Mouse (Mus musculus) C2C12 (cell line): ENCODE results near the gene Gm42372. TPM values are rescaled to one million over a fixed set of nuclear protein-coding genes. Genes with fewer than 3 reads are reported as not detected.

Experiments used
- H3K27me3 ChIP-seq: one replicate; pipeline ENCODE4 v1.6.1; 2011; ENCODE audit not compliant: control insufficient read depth, insufficient read depth, insufficient read length
- H3K36me3 ChIP-seq: one replicate; pipeline ENCODE4 v1.6.1; 2011; ENCODE audit not compliant: control insufficient read depth, insufficient read depth
- H3K4me3 ChIP-seq: one replicate; pipeline ENCODE4 v1.5.1; 2011; ENCODE audit warnings: mild to moderate bottlenecking, control low read depth; ENCODE audit not compliant: poor library complexity, insufficient read depth, severe bottlenecking
- H3K79me2 ChIP-seq: one replicate; pipeline ENCODE4 v1.6.1; 2011; ENCODE audit not compliant: control insufficient read depth, insufficient read depth
- H3K79me3 ChIP-seq: one replicate; pipeline ENCODE4 v1.6.1; 2011; ENCODE audit warnings: low read depth, control low read depth
- H3ac ChIP-seq: one replicate; pipeline ENCODE3; 2011; ENCODE audit warnings: low read depth; ENCODE audit not compliant: control insufficient read depth, insufficient read length
- CEBPB ChIP-seq: IDR thresholded peaks from one replicate; pipeline ENCODE4 v1.6.1; 2011; ENCODE audit warnings: low read depth, mild to moderate bottlenecking, control low read depth, moderate library complexity
- CTCF ChIP-seq: IDR thresholded peaks from one replicate; pipeline ENCODE4 v1.5.1; 2011; ENCODE audit not compliant: control insufficient read depth, insufficient read depth, insufficient read length
- FOSL1 ChIP-seq: IDR thresholded peaks from one replicate; pipeline ENCODE4 v1.8.0; 2011; ENCODE audit warnings: mild to moderate bottlenecking, low read length; ENCODE audit not compliant: poor library complexity, insufficient read depth, severe bottlenecking
- MAX ChIP-seq: IDR thresholded peaks from one replicate; pipeline ENCODE4 v1.6.1; 2011; ENCODE audit warnings: mild to moderate bottlenecking, control low read depth
- MYOD1 ChIP-seq: IDR thresholded peaks from one replicate; pipeline ENCODE4 v1.6.1; 2011; ENCODE audit warnings: low read depth; ENCODE audit not compliant: control insufficient read depth, insufficient read length
- MYOG ChIP-seq: IDR thresholded peaks from one replicate; pipeline ENCODE4 v1.6.1; 2011; ENCODE audit not compliant: control insufficient read depth, insufficient read length; ENCODE audit errors: extremely low read depth
- USF1 ChIP-seq: IDR thresholded peaks from one replicate; pipeline ENCODE4 v1.6.1; 2011; ENCODE audit warnings: low read depth, mild to moderate bottlenecking, control low read depth, moderate library complexity
- polyA plus RNA-seq: library from polyadenylated mRNA; unstranded; fragments of >200 nt; fragmentation: generic; extraction: Trizol; gene quantifications from one replicate; pipeline ENCODE4 v1.2.1, GENCODE M21; 2012; ENCODE audit warnings: missing spikeins

Gm42372 gene
- polyA plus RNA-seq, 1 experiment, result not detected

GRCm38 (mm10) chr7:16959539-16960187 lies 23.2 kb upstream of the Gm42372 start, which contains the start of gene Pnmal1:
TSS of gene Pnmal1 (plus strand) at chr7:16959679.
- no peak for TF ChIP-seq FOSL1
- no peak for TF ChIP-seq CTCF
- no peak for TF ChIP-seq MAX
- no peak for TF ChIP-seq MYOD1
- TF ChIP-seq USF1, result no peak
- no peak for TF ChIP-seq MYOG
- no peak for TF ChIP-seq CEBPB
- no peak within 1 kb of the TSS for H3ac ChIP-seq
- peaks cover 3% of the 10 kb centered on the region for H3K27me3 ChIP-seq
- H3K79me3 ChIP-seq, result no peaks in the 10 kb centered on the region
- H3K4me3 ChIP-seq, result no peak within 1 kb of the TSS
- no peaks in the 10 kb centered on the region for H3K36me3 ChIP-seq
- no peaks in the 10 kb centered on the region for H3K79me2 ChIP-seq

GRCm38 (mm10) chr7:16961678-16962077 lies 21.2 kb upstream of the Gm42372 start:
- peaks cover 3% of the 10 kb centered on the region for H3K27me3 ChIP-seq
- no peak overlapping the region for H3K4me3 ChIP-seq
- no peaks in the 10 kb centered on the region for H3K79me3 ChIP-seq
- no peaks in the 10 kb centered on the region for H3K36me3 ChIP-seq
- TF ChIP-seq CEBPB (no peak), MAX (no peak), MYOG (no peak), FOSL1 (no peak), MYOD1 (no peak), CTCF (no peak), USF1 (no peak)
- no peak overlapping the region for H3ac ChIP-seq
- no peaks in the 10 kb centered on the region for H3K79me2 ChIP-seq

- Histone ChIP-seq H3K4me3 (no peak overlapping the region), H3K79me2 (no peaks in the 10 kb centered on the region), H3K79me3 (no peaks in the 10 kb centered on the region), H3K27me3 (no peaks in the 10 kb centered on the region), H3K36me3 (no peaks in the 10 kb centered on the region), H3ac (no peak overlapping the region)
- TF ChIP-seq USF1, result no peak
- TF ChIP-seq CEBPB, result no peak
- no peak for TF ChIP-seq MYOG
- no peak for TF ChIP-seq FOSL1
- TF ChIP-seq MAX, result no peak
- no peak for TF ChIP-seq CTCF
- TF ChIP-seq MYOD1, result no peak
Observed at GRCm38 (mm10) chr7:16968414-16968813, 14.5 kb upstream of the Gm42372 start.

- Histone ChIP-seq H3ac (no peak overlapping the region), H3K27me3 (no peaks in the 10 kb centered on the region), H3K36me3 (no peaks in the 10 kb centered on the region), H3K4me3 (no peak overlapping the region), H3K79me3 (no peaks in the 10 kb centered on the region), H3K79me2 (no peaks in the 10 kb centered on the region)
- TF ChIP-seq MYOG, result no peak
- TF ChIP-seq FOSL1, result no peak
- TF ChIP-seq CTCF, result no peak
- TF ChIP-seq CEBPB, result no peak
- no peak for TF ChIP-seq MAX
- no peak for TF ChIP-seq MYOD1
- no peak for TF ChIP-seq USF1
Observed at GRCm38 (mm10) chr7:16971160-16971559, 11.7 kb upstream of the Gm42372 start.

- no peaks in the 10 kb centered on the region for H3K79me2 ChIP-seq
- H3K4me3 ChIP-seq, result no peak overlapping the region
- no peaks in the 10 kb centered on the region for H3K36me3 ChIP-seq
- TF ChIP-seq MYOD1, result peak; percentile 76
- TF ChIP-seq FOSL1, result no peak
- TF ChIP-seq CEBPB, result peak; percentile 85
- no peak for TF ChIP-seq MAX
- no peak for TF ChIP-seq CTCF
- no peak for TF ChIP-seq USF1
- TF ChIP-seq MYOG, result no peak
- no peaks in the 10 kb centered on the region for H3K79me3 ChIP-seq
- no peak overlapping the region for H3ac ChIP-seq
- no peaks in the 10 kb centered on the region for H3K27me3 ChIP-seq
Observed at GRCm38 (mm10) chr7:16974018-16974417, 8.9 kb upstream of the Gm42372 start.

GRCm38 (mm10) chr7:16976298-16976697 lies 6.6 kb upstream of the Gm42372 start:
- no peaks in the 10 kb centered on the region for H3K27me3 ChIP-seq
- no peaks in the 10 kb centered on the region for H3K79me2 ChIP-seq
- TF ChIP-seq CTCF (no peak), MYOG (no peak), MAX (no peak)
- H3K79me3 ChIP-seq, result no peaks in the 10 kb centered on the region
- no peak overlapping the region for H3K4me3 ChIP-seq
- no peak overlapping the region for H3ac ChIP-seq
- no peaks in the 10 kb centered on the region for H3K36me3 ChIP-seq
